Mouse (Mus musculus): ENCODE measurements around the gene Iqca.

- no peak for TF ChIP-seq CTCF (conservative IDR thresholded peaks at IDR 0.05; ENCODE audit: low read length)
- TF ChIP-seq POU5F1 (IDR thresholded peaks at IDR 0.05; ENCODE audit: borderline replicate concordance, low read length): no peak
Measured at GRCm38 (mm10) chr1:90202207-90202978, 49.2 kb upstream of the Iqca start.
